Mouse (Mus musculus) thymus, postnatal 4 days (tissue): ENCODE results near the gene Det1.

Experiments used
- DNase-seq: peaks from one replicate; pipeline ENCODE4 v3.0.0; 2021

Det1 gene

DNA sequence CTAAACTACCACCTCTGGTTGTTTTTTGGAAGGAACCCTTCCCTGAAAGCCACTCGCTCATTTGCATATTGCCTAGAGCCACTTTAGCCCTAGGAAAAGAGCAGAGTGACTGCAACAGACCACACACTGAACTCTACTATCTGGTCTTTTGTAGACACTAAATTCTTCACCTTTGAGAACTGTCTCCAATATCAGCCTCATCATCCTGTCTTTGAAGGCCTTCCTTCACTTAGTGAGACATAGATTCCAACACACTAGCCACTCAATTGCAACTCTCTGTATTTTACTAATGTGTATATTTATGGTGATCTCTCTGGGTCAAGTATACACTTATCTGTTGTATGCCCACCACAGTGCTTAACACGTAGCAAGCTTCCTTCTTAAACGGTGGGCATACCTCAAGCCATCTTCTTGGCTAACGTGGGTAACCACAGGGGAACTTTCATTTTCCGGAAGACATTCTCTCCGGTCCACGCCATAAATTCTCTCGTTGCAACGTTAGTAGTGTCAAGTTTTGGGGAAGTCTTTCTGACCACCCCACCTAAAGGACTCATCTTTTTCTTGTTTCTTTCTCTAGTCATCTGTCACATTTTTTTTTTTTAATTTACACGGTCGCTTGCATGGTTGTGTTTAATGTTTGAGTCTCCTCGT, 872 bp downstream of the Det1 start:
- no peak for DNase-seq

DNA sequence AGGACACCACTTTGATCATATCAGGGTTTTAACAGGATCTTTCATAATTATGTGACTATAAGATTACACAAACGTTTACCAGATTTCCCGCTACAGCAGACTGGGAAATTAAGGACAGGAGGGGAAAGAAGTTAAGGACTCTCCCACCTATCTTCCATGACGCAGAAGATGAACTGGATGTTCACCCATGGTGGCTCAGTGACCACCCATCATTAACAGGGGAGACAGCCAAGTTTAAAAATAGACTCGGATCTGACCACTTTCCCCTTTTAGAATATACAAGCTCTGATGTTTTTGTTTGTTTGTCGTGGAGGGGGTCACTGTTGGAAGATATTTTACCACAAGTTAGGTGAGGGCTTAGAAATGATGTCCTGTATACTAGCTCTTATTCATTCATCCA, 5.5 kb downstream of the Det1 start:
- DNase-seq: no peak

DNA sequence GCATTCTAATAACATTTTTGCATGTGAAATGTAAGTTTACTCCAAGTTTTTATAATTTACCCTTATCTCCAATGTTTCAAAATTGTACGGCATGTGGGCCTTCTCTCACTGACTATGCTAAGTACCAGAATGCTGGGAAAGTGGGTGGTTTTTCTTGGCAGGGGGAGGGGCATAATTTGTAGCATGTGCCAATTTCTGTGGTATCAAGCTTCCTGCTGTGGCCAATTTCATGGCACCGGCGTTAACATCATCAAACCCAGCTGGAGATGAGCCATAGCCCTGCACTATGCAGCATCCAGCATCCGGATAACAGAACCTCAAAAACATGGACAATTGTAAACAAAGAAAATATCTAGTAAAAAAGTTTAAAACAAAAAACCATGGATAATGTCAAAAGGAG, 9.8 kb downstream of the Det1 start:
- DNase-seq: no peak

DNA sequence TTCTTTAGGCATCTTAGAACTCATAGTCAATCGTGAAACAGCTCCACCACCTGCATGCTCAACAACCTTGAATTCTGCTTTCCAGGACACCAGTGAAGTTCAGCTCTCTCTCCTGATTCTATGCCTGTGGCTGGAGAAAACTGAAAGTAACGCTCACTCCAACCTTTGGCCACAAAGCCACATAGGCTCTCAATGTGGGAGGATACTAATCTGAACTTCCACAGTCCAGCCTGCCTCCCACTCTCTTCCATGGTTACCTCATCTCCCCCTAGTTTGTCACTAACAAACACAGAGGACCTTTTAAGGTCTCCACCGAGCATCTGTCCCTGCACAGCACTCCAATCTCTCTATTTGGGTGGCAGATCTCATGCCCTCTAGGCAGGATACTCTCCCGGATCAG, 11.4 kb downstream of the Det1 start:
- no peak for DNase-seq

DNA sequence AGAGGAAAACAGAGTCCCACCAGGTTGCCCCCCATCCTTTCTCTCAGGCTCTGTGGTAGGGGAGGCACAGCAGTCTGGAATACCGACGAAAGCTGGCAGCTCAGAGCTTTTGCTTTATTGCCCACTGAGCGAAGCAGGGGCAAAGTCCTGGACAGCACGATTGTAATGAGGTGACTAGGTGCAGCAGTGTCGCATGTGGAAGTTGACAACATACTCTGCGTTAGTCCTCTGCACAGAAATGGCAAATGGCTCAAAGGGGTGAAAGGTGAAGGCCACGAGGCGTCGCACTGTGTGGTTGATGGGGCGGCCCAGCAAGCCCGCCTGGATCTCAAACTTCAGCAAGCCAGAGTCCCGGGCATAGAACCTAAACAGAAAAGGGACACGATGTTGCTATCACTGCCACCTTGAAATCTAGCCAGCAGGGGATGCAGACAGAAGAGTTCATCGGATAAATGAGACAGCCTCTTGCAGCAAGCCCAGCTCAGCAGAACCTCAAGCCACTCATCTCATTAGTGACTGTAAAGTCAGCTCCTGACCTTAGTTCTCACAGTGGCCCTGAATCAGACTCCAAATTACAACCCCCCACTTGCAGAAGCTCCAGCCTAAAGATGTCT, 19.2 kb downstream of the Det1 start:
- DNase-seq: no peak

DNA sequence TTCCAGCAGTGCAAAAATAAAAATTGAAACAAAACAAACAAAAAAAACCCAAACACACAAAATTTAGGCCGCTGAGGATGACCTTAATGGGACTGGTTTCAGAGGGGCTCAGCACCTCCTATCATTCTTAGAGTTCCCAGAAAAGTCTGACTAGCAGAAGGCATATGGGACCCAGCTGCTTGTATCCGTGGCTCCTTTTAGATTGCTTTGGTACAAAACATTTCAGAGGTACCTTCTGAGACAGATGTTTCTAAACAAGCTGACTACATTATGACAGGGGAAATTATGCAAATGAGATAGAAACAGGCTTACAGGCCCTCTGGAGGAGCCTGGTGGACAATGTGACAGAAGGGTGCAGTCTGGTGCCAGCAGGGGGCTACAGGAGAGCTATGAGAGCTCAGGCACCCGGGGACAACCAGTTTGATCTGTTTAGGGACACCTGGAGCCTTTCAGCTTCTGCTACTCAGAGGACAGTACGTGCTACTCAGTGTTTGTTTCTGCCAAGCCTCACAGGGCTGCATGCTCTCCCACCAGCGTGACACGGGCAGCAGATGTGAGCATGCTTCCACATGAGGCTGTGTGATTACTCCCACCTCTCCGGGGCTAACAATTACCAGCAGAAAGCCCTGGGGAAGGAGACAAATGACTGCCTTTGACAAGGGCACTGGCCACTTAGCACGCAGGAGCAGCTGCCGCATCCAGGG, 20.2 kb downstream of the Det1 start:
- DNase-seq: peak; percentile 73

DNA sequence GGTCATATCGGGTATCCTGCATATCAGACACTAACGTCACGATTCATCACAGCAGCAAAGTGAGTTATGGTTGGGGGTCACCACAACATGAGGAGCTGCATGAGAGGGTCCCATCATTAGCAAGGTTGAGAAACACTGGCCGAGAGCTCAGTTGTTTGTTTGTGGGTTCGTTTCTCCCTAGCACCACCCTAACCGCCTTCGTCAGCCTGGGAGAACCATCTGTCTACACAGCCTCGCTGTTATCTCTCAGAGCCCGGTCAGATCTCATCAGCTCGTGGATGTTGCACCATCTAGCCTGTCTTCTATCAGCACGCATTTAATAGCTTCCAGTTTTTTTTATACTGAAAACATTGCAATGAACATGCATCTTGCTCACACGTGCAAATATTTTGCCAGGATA, 28.7 kb downstream of the Det1 start:
- DNase-seq: no peak

DNA sequence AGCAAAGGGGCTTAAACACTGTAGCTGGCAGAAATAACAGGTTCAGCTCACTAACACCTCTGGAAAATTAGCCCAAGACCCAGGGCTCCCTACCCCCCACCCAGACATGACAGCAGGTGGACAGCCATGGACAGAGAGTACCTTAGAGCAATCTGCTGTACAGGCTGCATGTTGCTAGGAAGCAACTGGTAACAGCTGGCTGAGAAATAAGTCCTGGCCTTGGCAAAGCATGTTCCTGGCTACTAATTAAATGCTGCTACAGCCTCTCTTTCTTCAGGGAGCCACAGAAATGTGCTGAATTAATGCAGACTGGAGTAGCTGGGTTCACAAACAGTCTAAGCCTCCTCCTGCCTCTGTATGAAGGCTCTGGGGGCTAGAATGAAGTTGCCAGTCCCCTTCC, 32.3 kb downstream of the Det1 start:
- no peak for DNase-seq

DNA sequence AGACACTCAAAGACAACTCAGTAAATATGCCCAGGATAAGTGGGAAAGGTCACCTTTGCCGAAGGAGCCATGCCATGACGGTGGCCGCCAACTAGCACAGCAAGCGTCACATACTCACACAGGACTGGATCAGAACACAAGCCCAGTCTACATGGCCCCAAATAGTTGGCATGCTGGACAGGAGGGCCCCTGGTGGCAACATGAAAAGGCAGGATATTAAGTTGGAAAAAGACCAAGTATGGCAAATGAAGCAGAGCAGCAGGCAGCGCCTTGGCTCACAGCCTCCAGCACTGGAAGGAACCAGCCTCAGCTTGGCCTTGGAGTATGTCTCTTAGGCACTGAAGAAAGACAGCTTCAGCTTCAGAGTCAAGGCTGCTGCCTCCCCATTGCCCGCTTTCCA, 33.3 kb downstream of the Det1 start:
- no peak for DNase-seq

DNA sequence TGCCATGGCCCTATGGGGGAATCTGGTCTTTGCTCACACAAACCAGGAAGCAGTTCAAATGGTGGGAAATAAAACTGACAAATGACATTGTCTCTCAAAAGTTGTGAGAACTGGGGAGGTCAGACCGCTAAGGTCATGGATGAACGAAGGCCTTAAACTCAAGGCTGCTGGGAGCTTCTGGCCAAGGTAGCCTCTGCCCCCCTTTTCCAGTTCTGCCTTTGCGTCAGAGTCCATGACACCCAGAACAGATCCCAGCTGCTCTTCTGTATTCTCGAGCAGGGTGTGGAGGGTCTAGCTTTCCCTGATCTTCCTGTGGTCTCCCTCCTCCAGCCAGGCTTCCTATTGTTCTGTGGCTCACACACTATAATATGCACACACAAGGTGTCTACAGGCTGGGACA, 39.9 kb downstream of the Det1 start:
- DNase-seq: no peak

DNA sequence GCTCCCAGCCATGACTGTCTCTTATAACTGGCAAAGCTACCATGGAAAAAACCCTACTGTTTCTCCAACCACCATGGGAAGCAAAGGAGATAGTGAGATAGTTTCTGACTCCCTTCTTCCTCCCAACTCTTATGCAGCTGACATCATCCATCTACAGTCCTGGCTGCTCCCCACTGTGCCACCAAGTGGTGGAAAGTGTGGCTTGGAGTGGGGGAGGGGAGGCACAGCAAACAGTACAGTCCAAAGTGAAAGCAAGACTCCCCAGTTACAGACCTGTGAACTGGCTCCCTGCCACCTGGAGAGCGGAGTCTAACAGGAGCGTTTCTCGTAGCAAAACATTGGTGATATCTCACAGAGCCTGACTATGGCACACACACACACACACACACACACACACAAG, 43.2 kb downstream of the Det1 start:
- peak; percentile 51 for DNase-seq

DNA sequence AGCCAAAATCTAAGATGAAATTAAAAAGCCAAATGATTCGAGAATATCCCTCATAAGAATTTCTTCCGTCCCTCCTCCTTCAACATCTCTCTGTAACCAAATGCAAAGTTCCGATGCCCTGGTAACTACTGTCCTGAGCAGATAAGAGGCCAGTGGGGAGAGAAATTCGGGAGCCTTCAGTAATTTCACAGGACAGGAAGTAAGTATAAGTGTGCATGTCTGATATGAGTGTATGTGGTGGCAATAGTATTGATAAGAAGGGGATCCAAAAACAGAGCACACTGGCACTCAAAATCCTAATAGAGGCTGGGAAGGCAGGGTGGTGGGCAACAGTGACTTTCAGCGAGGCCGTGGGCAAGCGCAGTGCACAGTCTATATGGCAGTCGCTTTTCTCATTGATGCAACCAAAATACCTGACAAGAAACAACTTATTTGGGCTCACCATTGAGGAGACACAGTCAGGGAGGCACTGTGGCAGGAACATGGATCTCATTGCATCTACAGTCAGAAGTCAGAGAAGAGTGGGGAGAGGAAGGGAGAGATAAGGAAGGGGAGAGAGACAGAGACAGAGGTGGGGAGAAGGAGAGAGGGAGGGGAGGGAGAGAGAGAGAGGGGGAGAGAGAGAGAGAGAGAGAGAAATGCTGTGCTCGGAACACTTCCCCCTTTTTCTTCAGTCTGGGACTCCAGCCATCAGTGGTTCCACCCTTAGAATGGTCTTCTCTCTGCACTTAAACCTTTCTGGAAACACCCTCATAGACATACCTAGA, 47.1 kb downstream of the Det1 start:
- no peak for DNase-seq

DNA sequence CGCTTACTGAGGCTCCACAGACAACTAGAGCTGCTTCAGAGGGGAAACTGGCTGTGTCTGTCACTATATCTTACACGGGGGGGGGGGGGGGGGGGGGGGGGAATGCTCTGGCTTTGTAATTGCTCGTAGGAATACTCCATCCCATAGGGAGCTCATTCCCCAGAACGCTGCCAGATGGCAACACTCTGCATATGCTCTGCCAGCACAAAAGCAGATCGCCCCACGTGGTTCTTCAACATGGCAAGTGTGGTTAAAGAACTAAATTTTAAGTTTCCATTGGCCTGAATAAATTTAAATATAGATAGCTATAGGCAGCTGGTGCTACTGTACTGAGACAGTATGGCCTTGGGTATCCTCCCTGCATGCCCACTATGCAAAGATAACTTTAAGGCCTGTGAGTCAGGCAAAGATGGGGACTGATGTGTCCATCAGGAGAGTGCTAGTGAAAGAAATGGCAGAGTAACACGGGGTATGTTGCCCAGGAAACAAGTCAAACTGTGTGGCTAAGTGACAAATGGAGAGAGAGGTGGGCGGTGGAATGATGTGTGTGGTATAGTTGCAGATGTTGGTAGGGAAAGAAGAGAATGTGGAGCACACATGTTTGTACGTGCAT, 49.1 kb downstream of the Det1 start:
- DNase-seq: no peak

DNA sequence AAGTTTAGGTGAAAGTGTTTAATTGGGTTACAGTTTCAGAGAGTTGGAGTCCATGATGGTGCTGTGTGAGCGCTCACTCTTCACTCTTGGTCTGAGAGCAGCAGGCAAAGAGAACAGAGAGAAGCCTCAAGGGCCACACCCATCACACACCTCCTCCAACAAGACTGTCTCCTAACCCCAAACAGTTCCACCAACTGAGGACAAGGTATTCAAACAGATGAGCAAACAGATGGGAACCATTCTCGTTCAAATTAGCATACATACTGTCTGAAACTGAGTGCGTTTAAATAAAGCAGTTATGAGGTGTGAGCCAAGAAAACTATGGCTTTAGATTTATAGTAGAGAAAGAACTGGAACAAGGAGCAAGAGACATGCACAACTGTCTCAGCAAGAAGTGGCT, 50.4 kb downstream of the Det1 start:
- DNase-seq: no peak

DNA sequence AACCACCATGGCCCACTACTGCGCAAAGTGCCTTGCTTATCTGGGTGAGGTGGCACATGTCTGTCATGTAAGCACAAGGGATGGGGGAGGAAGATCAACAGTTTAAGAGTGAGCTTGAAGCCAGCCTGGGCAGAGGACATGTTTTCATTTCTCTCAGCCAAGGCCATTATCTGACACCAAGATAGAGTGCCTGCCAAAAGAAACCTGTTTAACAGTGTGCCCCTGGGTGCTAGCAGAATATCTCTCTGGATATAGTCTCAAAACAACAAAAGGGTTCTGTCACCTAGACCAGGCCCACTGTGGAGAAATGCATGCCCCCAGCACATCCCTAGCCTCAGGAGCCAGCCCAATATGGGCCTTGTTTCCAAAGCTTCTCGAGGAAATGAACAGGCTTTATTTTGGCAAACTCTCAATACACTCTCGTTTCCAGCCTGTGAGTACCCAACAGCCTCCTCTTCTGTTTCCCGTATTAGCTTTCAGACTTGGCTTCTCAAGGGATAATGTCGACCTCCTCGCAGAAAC, 52.4 kb downstream of the Det1 start:
- DNase-seq: no peak

DNA sequence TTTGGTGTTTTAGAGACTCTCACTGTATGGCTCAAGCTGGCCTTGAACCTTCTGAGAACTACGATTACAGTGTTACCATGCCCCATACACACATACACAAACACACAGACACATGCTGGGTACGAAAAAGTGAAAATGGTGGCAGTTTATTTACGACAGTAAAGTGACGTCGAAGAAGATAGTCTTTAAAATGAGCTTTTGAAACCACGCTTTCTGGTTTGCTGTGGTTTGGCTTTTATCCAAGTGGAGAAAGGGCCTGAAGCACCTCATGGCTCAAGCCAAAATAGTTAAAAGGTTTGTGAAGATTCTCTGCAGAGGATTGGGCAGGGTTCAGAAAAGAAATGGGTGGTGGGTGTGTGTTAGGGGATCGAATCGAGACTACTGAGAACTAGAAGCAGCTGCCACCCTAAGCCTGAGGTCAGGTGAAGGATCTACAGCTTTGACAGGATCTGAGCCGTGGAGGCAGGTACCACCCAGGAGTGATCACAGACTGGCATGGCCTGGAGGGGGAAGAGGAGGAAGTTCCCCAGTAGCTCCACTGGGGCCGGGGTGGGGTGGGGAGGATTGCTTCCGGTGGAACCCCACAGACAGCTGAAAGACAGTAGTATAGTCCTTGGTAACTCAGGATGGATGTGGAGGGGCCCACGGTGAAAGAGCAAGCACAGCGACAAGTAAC, 53.0 kb downstream of the Det1 start:
- DNase-seq: peak; percentile 33

DNA sequence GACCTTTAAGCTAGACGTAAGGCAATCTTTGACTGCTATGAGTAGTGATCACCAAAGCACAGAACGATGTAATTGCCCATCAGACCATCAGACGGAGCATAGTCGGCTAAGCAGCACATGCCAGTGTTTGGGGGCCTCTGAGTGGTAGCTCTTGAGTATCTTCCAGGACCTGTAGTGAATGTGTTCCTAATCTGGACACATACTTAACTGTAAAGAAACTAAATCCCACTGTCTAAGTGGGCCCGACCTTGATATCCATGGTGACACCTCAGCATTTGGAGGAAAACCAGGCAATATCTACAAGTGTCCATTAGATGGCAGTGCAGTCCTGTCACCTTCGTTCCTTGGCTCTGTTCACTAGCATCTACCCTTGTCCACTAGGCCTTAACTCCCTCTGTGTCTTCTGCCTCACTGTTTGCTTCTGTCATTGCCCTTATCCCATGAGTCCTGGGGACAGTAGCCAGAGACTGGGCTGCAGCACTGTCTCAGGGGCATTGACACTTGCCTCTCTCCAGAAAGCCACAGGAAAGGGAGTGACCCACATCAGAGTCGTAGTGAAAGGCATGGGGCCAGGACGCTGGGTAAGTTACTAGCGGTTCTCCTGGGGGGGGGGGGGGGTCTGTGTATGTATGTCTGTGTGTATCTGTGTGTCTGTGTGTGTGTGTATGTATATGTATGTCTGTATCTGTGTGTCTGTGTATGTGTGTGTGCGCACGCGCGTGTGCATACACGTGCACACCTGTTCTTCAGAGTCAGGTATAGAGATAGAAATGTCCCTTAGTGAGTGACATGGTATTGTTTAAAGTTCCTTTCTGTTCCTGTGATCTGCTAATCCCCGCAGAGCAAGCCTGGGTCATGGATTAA, 55.5 kb downstream of the Det1 start:
- DNase-seq: peak; percentile 52

DNA sequence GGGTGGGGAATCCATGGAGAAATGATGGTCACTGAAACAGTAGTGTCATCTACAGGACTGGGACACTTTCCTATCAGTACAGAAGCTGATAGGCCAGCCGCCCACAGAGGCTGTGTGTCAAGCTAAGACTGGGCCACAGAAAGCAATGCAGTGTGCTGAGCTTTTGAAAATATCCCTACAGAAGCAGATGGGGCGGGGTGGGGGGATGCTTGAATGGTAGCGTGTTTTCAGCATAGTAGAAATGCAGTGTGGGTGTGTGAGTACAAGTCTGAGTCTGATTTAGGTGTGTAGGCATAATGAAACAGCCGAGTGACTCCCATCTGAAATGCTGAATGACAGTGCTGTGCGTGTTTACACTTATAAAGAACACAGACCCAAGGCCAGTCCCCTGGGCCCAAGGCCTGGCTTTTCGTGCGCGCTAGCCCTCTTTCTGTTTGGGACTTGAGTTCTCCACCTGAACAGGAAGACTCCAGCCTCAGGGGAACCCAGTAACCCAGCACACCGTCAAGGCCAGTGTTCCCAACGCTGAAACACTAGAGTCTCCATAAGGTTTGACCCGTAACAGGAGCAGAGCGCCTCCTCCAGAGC, 59.2 kb downstream of the Det1 start:
- DNase-seq: no peak

DNA sequence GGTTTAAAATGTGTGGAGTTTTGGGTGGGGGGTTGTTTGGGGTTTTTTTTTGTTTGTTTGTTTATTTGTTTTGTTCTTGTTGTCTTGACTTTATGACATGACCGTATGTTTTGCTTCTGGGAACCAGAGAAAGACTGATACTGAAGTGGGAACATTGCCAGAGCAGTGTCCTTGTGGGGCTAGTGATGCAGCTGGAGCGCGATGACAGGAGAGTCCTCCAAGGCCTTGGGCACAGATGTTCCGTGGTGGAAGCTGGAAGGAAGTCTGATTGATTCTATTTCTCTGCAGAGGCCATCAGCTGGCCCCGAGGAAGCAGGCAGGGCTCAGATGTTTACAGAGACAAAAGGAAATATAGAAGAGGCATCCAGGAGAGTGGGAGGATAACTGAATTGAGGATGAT, 61.2 kb downstream of the Det1 start:
- no peak for DNase-seq

DNA sequence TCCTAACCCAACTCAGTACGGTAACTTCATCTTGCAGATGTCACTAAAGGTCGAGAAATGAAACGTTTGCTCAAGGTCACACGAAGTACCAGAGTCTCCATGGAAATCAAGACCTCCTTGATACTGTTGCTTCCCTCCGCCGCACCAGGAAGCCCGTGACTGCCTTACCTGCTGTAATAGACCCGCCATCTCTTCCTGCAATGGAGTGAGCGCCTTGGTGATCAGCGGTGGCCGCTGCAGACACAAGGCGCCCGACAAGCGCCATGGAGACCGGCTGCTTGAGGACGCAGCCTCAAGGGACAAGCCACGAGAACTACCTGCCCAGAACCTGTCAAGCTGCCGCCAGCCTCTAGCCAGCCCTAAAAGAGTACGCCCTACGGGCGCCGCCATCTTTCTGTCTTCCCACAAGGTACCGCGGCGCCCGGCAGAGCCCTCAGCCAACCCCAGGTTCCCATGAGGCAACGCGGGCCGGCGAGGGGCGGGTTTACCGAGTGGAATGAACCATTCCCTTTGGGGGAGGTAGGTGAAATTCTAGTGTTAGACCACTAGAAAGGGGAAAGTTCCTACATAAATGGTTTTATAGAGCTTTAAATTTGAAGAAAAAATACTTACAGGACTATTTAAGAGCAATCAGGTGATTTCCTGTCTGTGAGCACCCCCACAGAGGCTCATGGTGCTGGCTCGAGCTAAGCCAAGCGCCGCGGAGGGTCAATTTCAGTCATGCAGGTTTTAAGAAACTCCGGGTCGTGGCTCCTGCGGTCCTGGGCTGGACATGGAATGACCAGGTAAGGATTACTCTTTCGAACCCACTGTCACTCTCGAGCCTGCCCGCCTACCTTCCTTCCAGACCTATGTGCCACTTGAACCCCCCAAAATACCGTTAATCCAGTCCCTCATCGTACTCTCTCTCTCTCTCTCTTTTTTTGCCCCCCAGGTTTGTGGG, 64.2 kb downstream of the Det1 start, which contains the start of the genes Mrps11 and Mrpl46:
Gene Mrps11 (plus strand): TSS at position 481 of the 943 bp plus-strand sequence.
Gene Mrpl46 (minus strand): TSS at position 893 of the 943 bp plus-strand sequence.
- DNase-seq: peak; percentile 92
